8 mouse cellular contexts compared by ENCODE assay signal in genomic region chr11:76406702-76407583, GRCm38 (mm10). TPM values are rescaled to one million over a fixed set of nuclear protein-coding genes. Genes with fewer than 3 reads are reported as not detected.
DNase-seq lines count a peak whose midpoint lies in the region; ATAC-seq and TF ChIP-seq lines count a peak whose summit lies in the region.

TSS of gene Timm22 (plus strand) at chr11:76406952.

- peak within 1 kb of the TSS; percentile 87 for H3K9ac ChIP-seq in hindbrain, embryonic 13.5 days

- no peaks in the 10 kb centered on the region for H3K27me3 ChIP-seq in Patski
- H3K27me3 ChIP-seq in hindbrain, embryonic 13.5 days: peaks cover 2% of the 10 kb centered on the region

- no peaks in the 10 kb centered on the region for H3K9me3 ChIP-seq in hindbrain, embryonic 13.5 days

- under 1% methylated on average over 46 of the region's 46 CpGs for WGBS in hindbrain, embryonic 13.5 days

- TF ChIP-seq CTCF in Patski (IDR thresholded peaks at IDR 0.05): peak; percentile 99

- H3K4me1 ChIP-seq in hindbrain, embryonic 13.5 days (replicated peaks): peaks cover 23% of the 10 kb centered on the region

- peak within 1 kb of the TSS; percentile 69 for H3K4me3 ChIP-seq in hindbrain, embryonic 13.5 days

- peaks cover 5% of the 10 kb centered on the region for H3K36me3 ChIP-seq in hindbrain, embryonic 13.5 days

- CTCF ChIA-PET in Patski (lab: Charles Lee): interaction anchor here (0.7 to 1.7 kb wide), 10 partner anchors 10 to 494 kb away, joined by 3 to 9 read pairs (median 4); partner anchors contain the start of genes Dbil5 and Gemin4

- peak; percentile 98 for DNase-seq in Patski (ENCODE audit: low read depth, low spot score)
- peak; percentile 99 for DNase-seq in cerebellum, postnatal 14 days
- peak; percentile 94 to 97 for DNase-seq in frontal cortex, postnatal 14 days (ENCODE audit: low spot score in 2 of 2)
- peak; percentile 95 to 99 for DNase-seq in layer of hippocampus, postnatal 25 days (ENCODE audit: extremely low spot score in 1 of 2, low spot score in 1 of 2)
- peak; percentile 98 for DNase-seq in lung, postnatal 25 days (ENCODE audit: low spot score)
- DNase-seq in retina, embryonic 14.5 days (ENCODE audit: low spot score): peak; percentile 99
- peak; percentile 98 for DNase-seq in thymus, postnatal 4 days

- POLR2A ChIA-PET in Patski (lab: Charles Lee): interaction anchor here (1.5 kb wide), 1 partner anchor 235 kb away, joined by 3 read pairs; no protein-coding TSS in a partner anchor

- H3K27ac ChIP-seq in hindbrain, embryonic 13.5 days: peak within 1 kb of the TSS; percentile 71

- peak within 1 kb of the TSS; percentile 83 for H3K4me2 ChIP-seq in hindbrain, embryonic 13.5 days

- in situ Hi-C loops in Patski (cut with MboI; ENCODE audit: low pct_unique_long_range_greater_than_20kb): loop anchor here (10.0 to 25.0 kb wide), 4 partner anchors 322 to 622 kb away; no protein-coding TSS in a partner anchor

- ATAC-seq in Patski: peak; percentile 84
- peak; percentile 96 for ATAC-seq in hindbrain, embryonic 13.5 days (ENCODE audit: low FRiP score)

RNA-seq across cellular contexts. Expression of gene Timm22, which starts in this region (rescaled TPM):
- 58.6 TPM for polyA plus RNA-seq in Patski (2021)
- polyA plus RNA-seq in hindbrain, embryonic 13.5 days (2015; fragmentation: Nextera tagmentation; extraction: Ambion mirVana): 116 and 119 TPM in 2 replicates
- 10 to 100 TPM; 25.9 to 39.4 TPM for total RNA-seq in layer of hippocampus, postnatal 25 days (2021)

Comparison
In these comparisons a context has a peak if more than half of its experiments do, and no peak if none do; other contexts are left out.
1. Peak in every context shown above with its lines: DNase-seq, ATAC-seq, H3K4me3 ChIP-seq and H3K27ac ChIP-seq.